Mouse (Mus musculus) cerebellum, postnatal 25 days (tissue): ENCODE results near the gene Gpr153.
"Not testable (repeated sequence)": the region's sequence is repeated elsewhere in the genome, so short reads cannot be mapped to it uniquely, and the experiment has no call there.

Experiments
- DNase-seq, 2 experiments: peaks; one replicate each; pipeline ENCODE4 v3.0.0; 2021; ENCODE audit warnings: mixed read lengths in 2 of 2

Gene Gpr153

GRCm38 (mm10) chr4:152273621-152274236 lies at the start of gene Gpr153:
Gene Gpr153, plus strand, starts transcription at chr4:152274232.
- peak; percentile 47 to 70 for DNase-seq

- peak; percentile 54 to 63 for DNase-seq
Observed at GRCm38 (mm10) chr4:152226901-152227486, 47.0 kb upstream of the Gpr153 start.

DNA sequence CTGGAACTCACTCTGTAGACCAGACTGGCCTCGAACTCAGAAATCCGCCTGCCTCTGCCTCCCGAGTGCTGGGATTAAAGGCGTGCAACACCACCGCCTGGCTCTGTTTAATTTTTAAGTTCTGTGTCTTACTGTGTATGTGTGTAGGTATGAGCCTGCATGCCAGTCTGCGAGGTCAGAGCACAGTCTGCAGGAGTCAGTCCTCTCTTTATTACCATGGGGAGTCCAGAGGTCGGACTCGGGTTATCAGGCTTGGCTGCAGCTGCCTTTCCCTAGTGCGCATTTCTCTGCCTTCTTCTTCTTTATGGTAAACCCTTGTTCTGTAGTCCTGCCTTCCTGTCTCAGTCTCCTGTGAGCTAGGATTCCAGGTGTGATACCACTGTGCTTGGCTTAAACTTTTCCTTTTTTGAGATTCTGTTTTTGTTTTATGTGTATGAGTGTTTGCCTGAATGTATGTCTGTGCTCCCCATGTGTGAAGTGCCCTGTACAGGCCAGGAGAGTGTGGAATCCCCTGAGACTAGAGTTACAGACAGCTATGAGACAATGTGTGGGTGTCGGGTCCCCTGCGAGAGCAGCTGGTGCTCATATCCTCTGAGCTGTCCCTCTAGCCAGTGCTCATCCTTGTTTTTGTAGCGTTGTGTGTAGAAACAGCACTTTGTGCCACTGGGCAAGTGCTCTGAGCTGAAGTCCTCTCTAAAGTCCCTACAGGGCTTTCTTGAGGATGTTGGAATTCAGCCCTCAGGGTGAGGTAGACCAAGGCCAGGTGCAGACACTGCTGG lies 46.1 kb upstream of the Gpr153 start:
- DNase-seq: no peak

DNA sequence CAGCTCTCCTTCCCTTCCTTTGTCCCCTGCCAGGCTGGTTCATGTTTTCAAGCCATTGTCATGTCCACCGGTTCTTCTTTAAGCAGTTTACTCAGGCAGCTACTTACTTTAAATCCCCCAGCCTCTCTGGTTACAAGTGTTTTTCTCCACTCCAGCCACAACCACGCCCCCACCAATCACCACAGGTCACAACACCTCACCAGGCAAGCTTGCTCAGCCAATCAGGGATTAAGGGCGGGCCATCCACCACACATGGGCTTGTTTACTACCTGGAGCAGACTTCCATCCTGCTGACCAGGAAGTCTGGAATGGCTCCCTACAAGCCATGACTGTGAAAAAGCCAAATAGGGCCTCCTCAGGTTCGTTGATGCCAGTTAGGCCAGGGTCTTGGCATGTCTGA lies 43.7 kb upstream of the Gpr153 start:
- not testable (repeated sequence) for DNase-seq

- no peak for DNase-seq
Observed at GRCm38 (mm10) chr4:152231326-152231725, 42.7 kb upstream of the Gpr153 start.

- peak; percentile 63 to 70 for DNase-seq
Observed at GRCm38 (mm10) chr4:152232411-152232903, 41.6 kb upstream of the Gpr153 start.

- DNase-seq: no peak
Observed at GRCm38 (mm10) chr4:152239974-152240373, 34.1 kb upstream of the Gpr153 start.

GRCm38 (mm10) chr4:152243241-152243891 lies 30.7 kb upstream of the Gpr153 start:
- no peak for DNase-seq

DNA sequence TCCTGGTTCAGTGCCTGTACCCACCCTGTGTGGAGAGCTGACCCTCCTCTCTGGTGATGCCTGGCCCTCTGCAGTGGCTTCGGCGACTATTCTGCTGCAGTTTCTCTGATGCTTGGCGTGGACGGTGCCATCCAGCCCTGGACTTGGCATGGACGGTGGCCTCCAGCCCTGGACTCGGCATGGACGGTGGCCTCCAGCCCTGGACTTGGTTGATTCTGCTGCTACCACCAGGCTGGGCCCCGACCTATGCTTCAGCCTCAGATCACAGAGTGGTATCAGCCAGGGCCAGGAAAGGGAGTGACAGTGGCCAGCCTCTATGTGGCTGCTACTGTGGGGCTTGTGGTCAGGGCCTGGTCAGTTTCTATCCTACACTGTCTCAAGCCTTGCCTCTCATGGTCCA lies 30.1 kb upstream of the Gpr153 start:
- peak; percentile 74 to 81 for DNase-seq

GRCm38 (mm10) chr4:152244545-152245522 lies 29.2 kb upstream of the Gpr153 start:
- no peak for DNase-seq

DNA sequence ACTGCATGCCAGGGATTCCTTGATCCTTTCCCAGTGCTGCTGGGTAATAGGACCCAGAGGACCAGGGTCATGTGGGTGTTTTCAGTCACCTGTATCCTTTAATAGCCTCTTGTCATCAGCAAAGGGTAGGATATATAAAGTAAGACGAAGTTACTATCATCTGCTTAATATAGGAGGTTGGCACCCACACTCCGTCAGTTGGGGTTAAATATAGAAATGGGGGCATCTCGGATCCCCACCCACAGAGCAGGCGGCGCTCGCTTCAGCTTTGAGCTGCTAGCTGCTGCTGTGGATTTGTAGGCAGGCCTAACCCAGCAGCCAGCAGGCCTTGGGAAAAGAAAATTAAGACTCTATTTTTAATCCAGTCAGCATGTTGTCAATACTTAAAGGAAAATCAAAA lies 28.0 kb upstream of the Gpr153 start:
- DNase-seq: no peak

DNA sequence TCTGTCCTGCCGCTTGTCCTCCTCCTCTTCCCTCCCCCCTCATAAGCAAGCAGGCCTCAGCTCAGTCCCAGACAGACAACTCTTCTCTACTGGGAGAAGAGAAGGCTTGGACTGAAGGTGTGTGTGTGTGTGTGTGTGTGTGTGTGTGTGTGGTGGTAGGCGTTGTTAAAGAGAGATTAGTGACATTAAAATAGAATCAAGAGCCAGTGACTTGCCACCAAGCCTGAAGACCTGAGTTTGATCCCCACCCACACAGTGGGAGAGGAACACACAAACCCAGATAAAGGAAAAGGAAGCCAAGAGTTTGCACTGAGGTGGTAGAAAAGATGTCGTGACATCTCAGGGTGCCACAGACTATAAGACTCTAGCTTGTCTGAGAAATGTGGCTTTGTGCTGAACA lies 26.8 kb upstream of the Gpr153 start:
- no peak for DNase-seq

DNA sequence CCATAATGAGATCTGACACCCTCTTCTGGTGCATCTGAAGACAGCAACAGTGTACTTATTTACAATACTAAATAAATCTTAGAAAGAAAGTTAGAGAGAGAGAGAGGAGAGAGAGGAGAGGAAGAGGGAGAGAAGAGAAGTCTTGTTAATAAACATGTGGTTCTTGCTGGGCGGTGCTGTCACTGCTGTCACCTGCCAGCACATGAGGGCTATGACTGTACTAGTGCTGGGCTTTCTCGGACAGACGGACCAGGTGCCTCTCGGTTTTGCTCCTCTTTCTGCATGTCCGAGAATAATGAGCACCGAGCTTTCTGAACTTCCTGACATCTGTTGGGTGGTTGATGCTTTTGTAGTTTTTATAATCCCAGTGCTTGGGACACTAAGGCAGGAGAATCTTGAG lies 23.4 kb upstream of the Gpr153 start:
- no peak for DNase-seq

- no peak for DNase-seq
Observed at GRCm38 (mm10) chr4:152253183-152253759, 20.8 kb upstream of the Gpr153 start.

- peak; percentile 82 to 88 for DNase-seq
Observed at GRCm38 (mm10) chr4:152257070-152257469, 17.0 kb upstream of the Gpr153 start.

DNA sequence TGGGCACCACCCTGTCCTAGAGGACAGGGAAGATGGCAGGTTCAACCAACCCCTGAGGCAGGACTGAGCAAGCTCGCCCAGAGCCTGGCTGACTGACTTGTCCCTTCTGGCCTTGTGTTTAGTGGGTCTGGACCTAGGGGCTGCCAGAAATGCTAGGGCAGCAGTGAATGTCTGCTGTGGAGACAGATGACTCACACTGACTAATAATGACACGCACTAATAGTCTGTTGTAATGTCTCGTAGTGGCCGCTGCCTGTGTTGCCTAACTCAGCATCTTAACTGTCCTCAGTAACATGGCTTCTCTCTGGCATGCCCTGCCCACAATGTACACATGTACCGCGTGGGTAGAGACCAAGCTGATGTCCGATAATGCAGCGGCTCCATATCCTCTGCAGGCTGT lies 13.6 kb upstream of the Gpr153 start:
- no peak for DNase-seq

GRCm38 (mm10) chr4:152262187-152262586 lies 11.8 kb upstream of the Gpr153 start:
- no peak for DNase-seq

GRCm38 (mm10) chr4:152263089-152263488 lies 10.9 kb upstream of the Gpr153 start:
- DNase-seq: no peak

DNA sequence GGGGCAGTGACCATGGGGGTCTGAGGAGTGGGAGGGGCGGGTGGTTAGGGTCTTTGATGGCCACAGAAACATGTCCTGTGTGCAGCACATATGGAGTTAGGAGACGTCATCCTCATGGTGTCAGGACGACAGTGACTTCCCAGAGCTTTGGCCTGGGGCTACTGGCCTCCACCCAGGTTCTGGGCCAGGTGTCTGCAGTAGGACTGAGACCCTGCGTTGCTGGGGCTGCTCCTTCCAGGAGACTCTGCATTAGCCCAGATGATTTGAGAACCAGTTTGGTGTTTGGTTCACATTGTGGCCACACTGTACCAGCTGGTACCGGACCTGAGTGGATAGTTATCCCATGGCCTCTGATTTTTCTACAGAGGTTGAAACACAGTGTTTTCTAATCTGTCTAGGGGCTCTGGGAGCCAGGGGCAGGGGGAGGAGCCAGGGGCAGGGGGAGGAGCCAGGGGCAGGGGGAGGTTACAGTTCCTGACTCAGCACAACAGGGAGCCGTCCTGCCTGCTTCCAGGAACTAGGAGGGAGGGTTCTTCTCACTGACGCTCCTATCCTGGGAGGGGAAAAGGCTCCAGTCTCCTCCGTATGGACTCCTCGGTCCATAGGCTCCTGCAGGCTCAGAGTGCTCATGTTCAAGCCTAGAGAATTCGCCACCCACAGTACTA lies 10.4 kb upstream of the Gpr153 start:
- no peak for DNase-seq

DNA sequence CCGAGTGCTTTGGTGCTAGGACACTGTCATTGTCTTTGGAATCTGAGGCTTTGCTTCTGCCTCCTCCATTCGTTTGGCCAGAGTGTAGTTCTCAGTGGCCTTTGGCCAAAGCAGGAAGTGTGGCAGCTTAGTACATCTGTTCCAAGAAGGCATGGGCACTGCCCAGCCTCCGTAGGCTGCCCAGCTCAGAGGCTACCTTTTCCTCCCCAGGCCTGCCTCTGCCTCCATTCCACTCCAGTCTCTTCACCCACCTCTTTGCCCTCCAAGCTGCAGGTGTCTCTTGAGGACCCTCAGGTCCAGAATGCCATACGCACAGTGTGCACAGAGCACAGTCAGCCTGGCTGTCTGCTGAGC lies 9.9 kb upstream of the Gpr153 start:
- DNase-seq: peak in 1 of 2 experiments; percentile 53

- no peak for DNase-seq
Observed at GRCm38 (mm10) chr4:152264867-152265568, 9.0 kb upstream of the Gpr153 start.
